Mouse (Mus musculus) heart, embryonic 13.5 days (tissue): ENCODE results near the gene Zfp933. TPM values are rescaled to one million over a fixed set of nuclear protein-coding genes. Genes with fewer than 3 reads are reported as not detected.
"Not testable (repeated sequence)": the region's sequence is repeated elsewhere in the genome, so short reads cannot be mapped to it uniquely, and the experiment has no call there.

Experiments
- ATAC-seq: fragments of 200-750 bp; cut with Nextera tagmentation; 2 replicates; pipeline ENCODE4 v1.8.0; 2017; ENCODE audit warnings: moderate TSS enrichment; ENCODE audit not compliant: insufficient number of reproducible peaks, low FRiP score, low TSS enrichment; ENCODE audit errors: extremely low read depth
- H3K27ac ChIP-seq: fragments of 300-500 bp; sonication (generic); replicated peaks from 2 replicates; pipeline ENCODE4 v1.5.1; 2015; ENCODE audit warnings: moderate library complexity, mild to moderate bottlenecking, inconsistent platforms
- H3K27me3 ChIP-seq: fragments of 300-500 bp; sonication (generic); replicated peaks from 2 replicates; pipeline ENCODE4 v1.6.1; 2015; ENCODE audit warnings: mild to moderate bottlenecking, inconsistent platforms
- H3K36me3 ChIP-seq: fragments of 300-500 bp; sonication (generic); 2 replicates; pipeline ENCODE4 v1.6.1; 2015; ENCODE audit warnings: mild to moderate bottlenecking, inconsistent platforms
- H3K4me1 ChIP-seq: fragments of 300-500 bp; sonication (generic); 2 replicates; pipeline ENCODE4 v1.6.1; 2015; ENCODE audit warnings: inconsistent platforms
- H3K4me2 ChIP-seq: fragments of 300-500 bp; sonication (generic); 2 replicates; pipeline ENCODE4 v1.6.1; 2015; ENCODE audit warnings: inconsistent platforms, mild to moderate bottlenecking, moderate library complexity
- H3K4me3 ChIP-seq: fragments of 300-500 bp; sonication (generic); 2 replicates; pipeline ENCODE4 v1.5.1; 2015; ENCODE audit warnings: moderate library complexity, mild to moderate bottlenecking, inconsistent platforms
- H3K9ac ChIP-seq: fragments of 300-500 bp; sonication (generic); 2 replicates; pipeline ENCODE4 v1.6.1; 2015; ENCODE audit warnings: inconsistent platforms, mild to moderate bottlenecking, moderate library complexity
- H3K9me3 ChIP-seq: fragments of 300-500 bp; sonication (generic); 2 replicates; pipeline ENCODE4 v1.6.1; 2016; ENCODE audit warnings: inconsistent platforms
- WGBS: fragments of 180-500 bp; shearing (Covaris S2); methylation state at CpG from one replicate; pipeline ENCODE4 v1.1.7; 2015; ENCODE audit warnings: mixed read lengths; 5-methylcytosine and 5-hydroxymethylcytosine counted together
- polyA plus RNA-seq: library from polyadenylated mRNA; unstranded; fragments of >200 nt; fragmentation: Nextera tagmentation; extraction: Ambion mirVana; gene quantifications from 2 replicates; pipeline ENCODE4 v1.2.1, GENCODE M21; 2015

Zfp933 gene
- polyA plus RNA-seq, 1 experiment from 2014 or later: 3.9 TPM

- H3K4me1 ChIP-seq: peaks cover 6% of the 10 kb centered on the region; the same call in 1 of the 2 replicates
- peaks cover 98% of the 10 kb centered on the region for H3K36me3 ChIP-seq
- H3K4me2 ChIP-seq: no peak overlapping the region
- no peak overlapping the region for H3K27ac ChIP-seq
- H3K9me3 ChIP-seq: no peaks in the 10 kb centered on the region
- no peak for ATAC-seq
- H3K27me3 ChIP-seq: no peaks in the 10 kb centered on the region
- H3K9ac ChIP-seq: no peak overlapping the region
- H3K4me3 ChIP-seq: no peak overlapping the region
- 43% methylated on average over 5 of the region's 5 CpGs for WGBS
These were observed 31.7 kb upstream of the Zfp933 start for GRCm38 (mm10) chr4:147879865-147880264.

DNA sequence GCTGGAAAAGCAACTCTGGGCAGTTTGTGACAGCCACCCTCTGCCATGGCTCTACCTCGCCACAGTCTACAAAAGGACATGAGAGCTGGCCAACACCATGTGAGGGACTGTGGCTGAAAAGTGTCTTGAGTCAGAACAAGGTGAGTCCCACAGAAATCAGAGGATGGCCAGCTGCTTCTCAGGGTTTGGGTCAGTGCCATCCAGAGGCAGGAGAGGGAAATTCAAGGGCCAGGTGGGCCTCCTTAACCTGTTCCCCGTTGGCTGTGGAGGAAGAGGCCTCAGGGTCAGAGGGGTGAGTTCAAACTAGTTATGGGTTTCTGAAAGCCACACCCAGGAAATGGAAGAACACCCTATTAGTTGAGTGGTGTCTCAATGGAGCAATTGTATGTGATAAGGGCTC, 31.3 kb upstream of the Zfp933 start:
- Histone ChIP-seq H3K9ac (no peak overlapping the region), H3K4me2 (no peak overlapping the region), H3K4me1 (peaks cover 6% of the 10 kb centered on the region; the same call in 1 of the 2 replicates), H3K27ac (no peak overlapping the region), H3K36me3 (peaks cover 98% of the 10 kb centered on the region), H3K27me3 (no peaks in the 10 kb centered on the region), H3K4me3 (no peak overlapping the region), H3K9me3 (no peaks in the 10 kb centered on the region)
- ATAC-seq: no peak
- WGBS: 62% methylated on average over 2 of the region's 2 CpGs

GRCm38 (mm10) chr4:147878537-147878936, 30.4 kb upstream of the Zfp933 start:
- H3K9ac ChIP-seq: no peak overlapping the region
- H3K4me2 ChIP-seq: no peak overlapping the region
- H3K27ac ChIP-seq: no peak overlapping the region
- H3K36me3 ChIP-seq: peaks cover 98% of the 10 kb centered on the region
- H3K27me3 ChIP-seq: no peaks in the 10 kb centered on the region
- no peaks in the 10 kb centered on the region for H3K9me3 ChIP-seq
- H3K4me1 ChIP-seq: peaks cover 6% of the 10 kb centered on the region; the same call in 1 of the 2 replicates
- no peak for ATAC-seq
- WGBS: 87% methylated on average over 9 of the region's 9 CpGs
- H3K4me3 ChIP-seq: no peak overlapping the region

DNA sequence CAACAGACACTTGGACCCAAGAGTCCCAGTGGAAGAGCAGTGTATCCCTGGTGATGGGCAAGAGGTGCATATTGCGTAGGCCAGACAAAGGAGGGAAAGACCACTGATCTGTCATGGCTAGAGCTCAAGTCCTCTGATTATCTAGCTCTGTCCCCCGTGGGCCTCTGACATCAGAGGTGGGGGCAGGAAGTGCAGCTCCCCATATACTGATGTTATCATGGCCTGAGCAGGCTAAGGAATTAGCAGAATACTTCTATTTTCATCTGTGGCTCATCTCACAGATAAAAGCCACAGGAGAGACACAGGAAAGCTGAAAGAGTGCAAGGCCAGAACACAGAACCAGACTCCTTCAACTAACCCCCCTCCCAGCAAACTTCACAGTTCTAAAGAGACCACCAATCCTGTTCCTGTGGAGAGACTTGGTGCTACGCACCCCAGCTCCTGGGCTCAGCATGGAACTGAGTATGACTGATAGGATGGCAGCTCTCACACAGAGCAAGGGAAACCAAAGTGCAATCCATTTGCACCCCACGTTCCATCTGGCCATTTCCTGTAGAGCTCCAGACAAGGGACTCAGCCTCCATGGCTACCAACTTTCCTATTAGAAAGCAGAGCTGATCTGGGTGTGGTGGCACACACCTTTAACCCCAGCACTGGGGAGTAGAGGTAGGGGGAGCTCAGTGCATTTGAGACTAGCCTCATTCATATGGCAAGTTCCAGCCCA, 27.8 kb upstream of the Zfp933 start:
- H3K4me1 ChIP-seq: peaks cover 15% of the 10 kb centered on the region
- H3K9ac ChIP-seq: no peak overlapping the region; the same call in 1 of the 2 replicates
- 80% methylated on average over 4 of the region's 4 CpGs for WGBS
- no peak overlapping the region for H3K27ac ChIP-seq
- H3K27me3 ChIP-seq: no peaks in the 10 kb centered on the region
- H3K4me3 ChIP-seq: no peak overlapping the region
- no peak overlapping the region for H3K4me2 ChIP-seq
- H3K36me3 ChIP-seq: peaks cover 96% of the 10 kb centered on the region
- ATAC-seq: no peak
- H3K9me3 ChIP-seq: no peaks in the 10 kb centered on the region

GRCm38 (mm10) chr4:147869238-147869637, 21.1 kb upstream of the Zfp933 start:
- Histone ChIP-seq H3K4me3 (peak overlapping the region; percentile 75), H3K36me3 (peaks cover 57% of the 10 kb centered on the region), H3K4me1 (peaks cover 36% of the 10 kb centered on the region), H3K27me3 (no peaks in the 10 kb centered on the region), H3K27ac (peak overlapping the region; percentile 66), H3K9ac (peak overlapping the region; percentile 85), H3K9me3 (no peaks in the 10 kb centered on the region), H3K4me2 (peak overlapping the region; percentile 75)
- no peak for ATAC-seq
- 7% methylated on average over 5 of the region's 5 CpGs for WGBS

DNA sequence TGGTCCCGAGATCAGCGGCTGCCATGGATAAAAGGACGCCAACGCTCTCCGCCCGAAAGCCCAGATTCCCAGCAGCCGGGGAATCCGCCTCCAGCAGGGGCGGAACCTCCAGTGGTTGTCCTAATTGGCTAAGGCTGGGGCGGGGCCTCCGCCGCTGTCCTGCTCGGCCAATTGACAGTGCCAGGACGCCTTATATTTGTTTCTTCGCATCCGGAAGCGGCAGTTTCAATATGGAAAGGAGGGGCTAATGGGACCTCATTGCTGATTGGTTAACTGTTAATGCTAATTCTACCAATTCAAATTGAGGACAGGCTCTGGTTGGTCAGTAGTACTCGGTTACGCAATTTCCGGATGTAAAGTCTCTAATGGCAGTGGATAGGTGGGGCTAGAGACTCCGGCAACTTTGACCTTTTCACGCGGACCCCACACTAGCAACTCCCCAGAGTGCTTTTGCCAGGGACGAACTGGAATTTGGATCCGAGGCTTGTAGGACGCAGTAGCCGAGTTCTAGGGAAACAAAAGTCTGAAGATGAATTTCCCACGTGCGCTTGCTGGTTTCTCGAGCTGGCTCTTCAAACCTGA, 20.4 kb upstream of the Zfp933 start, which contains the start of the genes Miip and Fv1:
Gene Miip, minus strand, starts transcription at position 367 of the 582 bp plus-strand sequence.
Gene Fv1, plus strand, starts transcription at position 530 of the 582 bp plus-strand sequence.
- H3K36me3 ChIP-seq: peaks cover 55% of the 10 kb centered on the region
- peak within 1 kb of the TSS; percentile 75 for H3K4me2 ChIP-seq
- WGBS: under 1% methylated on average over 30 of the region's 30 CpGs
- H3K9ac ChIP-seq: peak within 1 kb of the TSS; percentile 89
- peak; percentile 95 for ATAC-seq
- peak within 1 kb of the TSS; percentile 75 for H3K4me3 ChIP-seq
- no peaks in the 10 kb centered on the region for H3K27me3 ChIP-seq
- H3K4me1 ChIP-seq: peaks cover 36% of the 10 kb centered on the region
- H3K9me3 ChIP-seq: no peaks in the 10 kb centered on the region
- peak within 1 kb of the TSS; percentile 80 for H3K27ac ChIP-seq

DNA sequence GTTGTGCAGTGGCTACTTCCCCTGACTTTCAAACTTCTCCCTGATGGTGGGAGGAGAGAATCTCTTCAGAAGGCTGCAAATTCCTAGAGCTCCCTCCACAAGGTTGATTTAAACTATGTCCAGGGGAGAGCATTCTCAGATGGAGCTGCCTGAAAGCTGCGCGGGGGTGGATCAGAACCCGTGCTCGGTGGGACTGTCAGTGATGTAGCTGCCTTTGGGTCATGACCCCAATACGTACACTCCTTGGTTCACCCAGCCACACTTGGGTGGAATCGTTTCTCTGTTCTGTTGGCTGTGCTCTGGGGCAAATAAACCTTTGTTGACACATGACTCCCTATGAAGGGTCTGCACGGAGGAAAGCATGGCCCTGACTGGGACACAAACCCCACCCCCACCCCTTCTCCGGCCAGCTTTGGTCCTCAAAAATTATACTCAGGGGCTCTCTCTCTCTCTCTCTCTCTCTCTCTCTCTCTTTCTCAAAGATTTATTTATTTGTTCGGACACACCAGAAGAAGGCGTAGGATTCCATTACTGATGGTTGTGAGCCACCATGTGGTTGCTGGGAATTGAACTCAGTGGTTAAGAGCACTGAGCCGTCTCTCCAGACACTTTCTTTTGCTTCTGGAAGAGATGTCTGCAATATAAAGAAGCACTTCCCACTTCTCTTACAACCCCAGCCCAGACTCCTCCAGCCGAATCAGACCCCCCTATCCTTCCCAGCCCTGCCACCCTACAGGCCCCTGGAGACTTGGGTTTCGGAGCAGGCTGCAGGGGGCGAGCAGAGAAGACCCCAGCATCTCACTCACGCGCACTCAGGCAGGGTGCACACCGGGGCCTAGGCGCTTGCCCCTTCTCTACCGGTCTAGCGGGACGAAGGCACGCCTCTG, 19.6 kb upstream of the Zfp933 start:
- Histone ChIP-seq H3K9me3 (no peaks in the 10 kb centered on the region), H3K4me3 (peak overlapping the region; percentile 75), H3K27ac (peak overlapping the region; percentile 80), H3K9ac (peak overlapping the region; percentile 89), H3K4me1 (peaks cover 33% of the 10 kb centered on the region), H3K36me3 (peaks cover 55% of the 10 kb centered on the region), H3K27me3 (no peaks in the 10 kb centered on the region), H3K4me2 (peak overlapping the region; percentile 75)
- ATAC-seq: no peak
- WGBS: 8% methylated on average over 22 of the region's 22 CpGs

DNA sequence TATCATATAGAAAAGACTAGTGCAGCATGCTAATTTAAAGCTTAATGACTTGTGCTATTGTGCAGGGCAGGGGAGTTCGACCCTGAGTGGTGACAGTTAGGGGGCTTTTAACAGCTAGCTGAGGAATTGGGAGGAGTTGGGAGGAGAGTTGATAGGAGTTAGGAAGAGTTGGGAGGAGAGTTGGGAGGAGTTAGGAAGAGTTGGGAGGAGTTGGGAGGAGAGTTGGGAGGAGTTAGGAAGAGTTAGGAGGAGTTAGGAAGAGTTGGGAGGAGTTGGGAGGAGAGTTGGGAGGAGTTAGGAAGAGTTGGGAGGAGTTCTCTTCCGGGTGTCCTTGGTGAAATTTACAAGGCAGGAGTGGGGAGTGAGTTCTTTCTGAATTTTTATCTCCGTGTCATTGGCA, 18.6 kb upstream of the Zfp933 start:
- H3K4me1 ChIP-seq: peaks cover 27% of the 10 kb centered on the region
- peaks cover 55% of the 10 kb centered on the region for H3K36me3 ChIP-seq
- 38% methylated on average over 3 of the region's 3 CpGs for WGBS
- not testable (repeated sequence) for ATAC-seq, H3K9me3 ChIP-seq, H3K4me3 ChIP-seq, H3K27ac ChIP-seq, H3K27me3 ChIP-seq
- peak overlapping the region; percentile 75 for H3K4me2 ChIP-seq
- H3K9ac ChIP-seq: peak overlapping the region; percentile 89; the same call in 1 of the 2 replicates

DNA sequence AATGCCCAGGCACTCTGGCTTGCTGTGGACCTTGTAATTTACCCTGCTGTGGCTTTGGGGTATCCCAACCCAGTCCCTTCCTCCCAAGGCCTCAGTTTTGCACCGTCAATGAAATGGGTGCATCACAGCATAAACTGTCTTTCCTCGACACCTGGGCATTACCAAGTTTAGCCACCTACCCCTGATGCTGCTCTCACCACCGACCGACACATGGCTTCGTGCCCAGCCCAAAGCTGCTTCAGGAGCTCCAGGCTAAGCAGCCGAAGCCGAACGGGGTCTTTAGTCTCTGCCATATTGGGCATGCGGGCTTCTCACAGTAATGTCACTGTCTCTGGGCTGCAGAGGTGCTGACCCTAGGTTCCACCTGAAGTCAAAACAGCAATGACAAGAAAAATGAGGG, 17.9 kb upstream of the Zfp933 start:
- 95% methylated on average over 9 of the region's 9 CpGs for WGBS
- no peak overlapping the region for H3K27ac ChIP-seq
- peaks cover 56% of the 10 kb centered on the region for H3K36me3 ChIP-seq
- H3K4me3 ChIP-seq: no peak overlapping the region
- no peak overlapping the region for H3K4me2 ChIP-seq
- ATAC-seq: no peak
- H3K9ac ChIP-seq: no peak overlapping the region
- peaks cover 27% of the 10 kb centered on the region for H3K4me1 ChIP-seq
- no peaks in the 10 kb centered on the region for H3K27me3 ChIP-seq
- H3K9me3 ChIP-seq: no peaks in the 10 kb centered on the region

DNA sequence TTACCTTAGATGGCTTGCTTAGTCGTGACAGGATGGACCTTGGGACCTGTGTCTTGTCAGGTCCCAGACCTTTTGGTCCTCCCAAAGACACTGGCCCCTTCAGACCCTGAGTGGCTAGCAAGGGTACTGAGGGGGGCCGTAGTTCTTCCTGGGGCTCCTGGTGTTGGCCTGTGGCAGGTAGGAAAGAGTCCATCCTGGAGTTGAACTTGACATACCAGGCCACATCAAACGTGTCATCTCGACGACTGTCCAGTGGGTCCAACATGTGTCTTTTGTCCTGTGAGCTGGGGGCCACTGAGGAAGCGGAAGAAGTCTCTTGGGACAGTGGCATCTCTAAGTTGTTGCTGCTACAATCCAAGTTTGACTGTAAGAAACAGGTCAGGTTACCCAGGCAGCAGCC, 17.5 kb upstream of the Zfp933 start:
- Histone ChIP-seq H3K9ac (no peak overlapping the region), H3K36me3 (peaks cover 58% of the 10 kb centered on the region), H3K9me3 (no peaks in the 10 kb centered on the region), H3K4me2 (no peak overlapping the region), H3K4me3 (no peak overlapping the region), H3K4me1 (peaks cover 27% of the 10 kb centered on the region), H3K27ac (no peak overlapping the region), H3K27me3 (no peaks in the 10 kb centered on the region)
- WGBS: 92% methylated on average over 6 of the region's 6 CpGs
- no peak for ATAC-seq

GRCm38 (mm10) chr4:147862051-147862450, 13.9 kb upstream of the Zfp933 start:
- Histone ChIP-seq H3K4me3 (no peak overlapping the region), H3K27me3 (no peaks in the 10 kb centered on the region), H3K4me1 (peaks cover 4% of the 10 kb centered on the region), H3K9me3 (no peaks in the 10 kb centered on the region), H3K36me3 (peaks cover 62% of the 10 kb centered on the region), H3K4me2 (no peak overlapping the region), H3K27ac (no peak overlapping the region), H3K9ac (no peak overlapping the region)
- WGBS: 89% methylated on average over 3 of the region's 3 CpGs
- no peak for ATAC-seq
